Mouse (Mus musculus) layer of hippocampus, adult 9-10 months (tissue): ENCODE results near the gene Lrrc75b.

ENCODE experiments used
- DNase-seq: peaks from one replicate; pipeline ENCODE4 v3.0.0; 2022; ENCODE audit warnings: low spot score

Gene Lrrc75b

DNA sequence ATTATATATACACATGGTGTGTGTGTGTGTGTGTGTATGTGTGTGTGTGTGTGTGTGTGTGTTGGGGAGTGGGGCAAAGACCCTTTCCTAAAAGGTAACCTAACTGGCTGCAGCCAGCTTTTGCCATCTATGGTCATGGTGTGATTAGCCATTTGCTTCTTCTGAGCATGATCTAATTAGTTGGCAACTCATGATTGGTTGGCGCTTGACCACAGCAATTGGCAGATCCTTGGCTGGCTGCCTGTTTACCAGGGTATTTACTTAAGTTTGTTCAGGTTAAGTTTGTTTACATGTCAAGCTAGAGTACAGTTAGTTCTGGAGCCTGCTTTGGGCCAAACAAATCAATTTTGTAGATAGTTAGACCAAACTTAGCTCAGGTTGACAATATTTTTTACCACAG, 58.5 kb downstream of the Lrrc75b start:
- DNase-seq: no peak

DNA sequence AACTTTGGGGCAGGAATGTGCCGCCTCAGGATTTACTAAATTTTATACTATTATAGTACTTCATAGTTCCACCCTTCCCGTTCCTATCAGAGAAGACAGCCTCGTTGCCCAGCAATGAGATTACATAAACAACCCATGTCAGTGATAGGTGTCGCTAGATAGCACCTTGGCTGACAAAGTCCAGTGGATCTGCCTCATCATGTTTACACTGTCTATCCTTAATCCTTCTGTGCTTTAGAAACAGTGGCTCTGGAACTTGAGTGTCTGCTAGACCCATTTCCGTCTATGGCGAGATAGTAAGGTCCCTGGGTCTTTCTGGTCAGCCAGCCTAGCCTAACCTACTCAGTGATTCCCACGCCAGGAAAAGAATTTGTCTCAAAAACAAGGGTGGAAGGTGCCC, 59.8 kb downstream of the Lrrc75b start:
- no peak for DNase-seq
